ENCODE assay signal across 9 mouse cellular contexts in genomic region chr8:80870535-80871204, GRCm38 (mm10). TPM values are rescaled to one million over a fixed set of nuclear protein-coding genes. Genes with fewer than 3 reads are reported as not detected.
DNase-seq lines count a peak whose midpoint lies in the region; ATAC-seq and TF ChIP-seq lines count a peak whose summit lies in the region.
"Had no signal": no experiment of that assay in that cellular context is flagged by ENCODE, and none has a peak within 500 bp of the region (broad histone marks: within the 10 kb centered on the region; RNA-seq: fewer than 3 reads in every experiment).

No protein-coding gene starts in this region.

- TF ChIP-seq EP300 in liver, postnatal 0 days (IDR thresholded peaks at IDR 0.05; ENCODE audit: low read depth) = no peak

- no peaks in the 10 kb centered on the region for H3K36me3 ChIP-seq in kidney, embryonic 15.5 days
- no peaks in the 10 kb centered on the region for H3K36me3 ChIP-seq in embryonic facial prominence, embryonic 12.5 days
- H3K36me3 ChIP-seq in hindbrain, embryonic 12.5 days = no peaks in the 10 kb centered on the region
- H3K36me3 ChIP-seq in liver, postnatal 0 days (replicated peaks; ENCODE audit: insufficient read depth, low read length) = no peaks in the 10 kb centered on the region

- H3K4me1 ChIP-seq in kidney, embryonic 15.5 days = peaks cover 56% of the 10 kb centered on the region
- peaks cover 28% of the 10 kb centered on the region for H3K4me1 ChIP-seq in embryonic facial prominence, embryonic 12.5 days
- H3K4me1 ChIP-seq in hindbrain, embryonic 12.5 days = peaks cover 37% of the 10 kb centered on the region
- peaks cover 47% of the 10 kb centered on the region for H3K4me1 ChIP-seq in liver, postnatal 0 days (ENCODE audit: insufficient read depth)

- no peak for DNase-seq in kidney, postnatal 25 days
- DNase-seq in liver, postnatal 0 days = no peak
- DNase-seq in T-cell, adult 2 months (ENCODE audit: low spot score) = no peak
- DNase-seq in adrenal gland, adult (ENCODE audit: inconsistent age in 2 of 2, low spot score in 1 of 2) = no peak
- no peak for DNase-seq in layer of hippocampus, postnatal 10 days (ENCODE audit: low spot score in 2 of 2)
- DNase-seq: gastrocnemius, postnatal 25 days had no signal

- peak; percentile 61 for ATAC-seq in kidney, embryonic 15.5 days (replicated peaks; ENCODE audit: low FRiP score)
- no peak for ATAC-seq in embryonic facial prominence, embryonic 12.5 days (ENCODE audit: insufficient number of reproducible peaks, insufficient read depth, low FRiP score, low TSS enrichment)
- no peak for ATAC-seq in hindbrain, embryonic 12.5 days (ENCODE audit: low FRiP score)
- ATAC-seq in liver, postnatal 0 days = no peak

- H3K27ac ChIP-seq in kidney, embryonic 15.5 days = peak overlapping the region; percentile 61
- peak overlapping the region; percentile 65 for H3K27ac ChIP-seq in embryonic facial prominence, embryonic 12.5 days
- H3K27ac ChIP-seq in hindbrain, embryonic 12.5 days = peak overlapping the region; percentile 58
- H3K27ac ChIP-seq in liver, postnatal 0 days (ENCODE audit: low read depth) = peak overlapping the region; percentile 1; the same call in 1 of the 2 replicates

- 52% methylated on average over 9 of the region's 9 CpGs for WGBS in kidney, embryonic 15.5 days
- 71% methylated on average over 9 of the region's 9 CpGs for WGBS in embryonic facial prominence, embryonic 12.5 days
- 78% methylated on average over 9 of the region's 9 CpGs for WGBS in hindbrain, embryonic 12.5 days
- 47% methylated on average over 9 of the region's 9 CpGs for WGBS in liver, postnatal 0 days (ENCODE audit: insufficient replicate concordance)

- no peak overlapping the region for H3K4me3 ChIP-seq in kidney, embryonic 15.5 days (replicated peaks)
- no peak overlapping the region for H3K4me3 ChIP-seq in embryonic facial prominence, embryonic 12.5 days
- no peak overlapping the region for H3K4me3 ChIP-seq in hindbrain, embryonic 12.5 days
- no peak overlapping the region for H3K4me3 ChIP-seq in liver, postnatal 0 days (ENCODE audit: low read depth, low read length)

- no peak overlapping the region for H3K4me2 ChIP-seq in kidney, embryonic 15.5 days
- H3K4me2 ChIP-seq in embryonic facial prominence, embryonic 12.5 days (replicated peaks) = no peak overlapping the region
- H3K4me2 ChIP-seq in hindbrain, embryonic 12.5 days (replicated peaks) = no peak overlapping the region
- no peak overlapping the region for H3K4me2 ChIP-seq in liver, postnatal 0 days (ENCODE audit: low read depth, low read length)

- H3K9ac ChIP-seq in kidney, embryonic 15.5 days = no peak overlapping the region
- H3K9ac ChIP-seq in embryonic facial prominence, embryonic 12.5 days = no peak overlapping the region
- no peak overlapping the region for H3K9ac ChIP-seq in hindbrain, embryonic 12.5 days
- H3K9ac ChIP-seq in liver, postnatal 0 days (replicated peaks) = no peak overlapping the region

- no peaks in the 10 kb centered on the region for H3K9me3 ChIP-seq in kidney, embryonic 15.5 days (replicated peaks)
- no peaks in the 10 kb centered on the region for H3K9me3 ChIP-seq in embryonic facial prominence, embryonic 12.5 days
- H3K9me3 ChIP-seq in hindbrain, embryonic 12.5 days (replicated peaks) = no peaks in the 10 kb centered on the region
- H3K9me3 ChIP-seq in liver, postnatal 0 days (ENCODE audit: low read length) = no peaks in the 10 kb centered on the region

- no peaks in the 10 kb centered on the region for H3K27me3 ChIP-seq in kidney, embryonic 15.5 days
- no peaks in the 10 kb centered on the region for H3K27me3 ChIP-seq in embryonic facial prominence, embryonic 12.5 days
- H3K27me3 ChIP-seq in hindbrain, embryonic 12.5 days = no peaks in the 10 kb centered on the region
- no peaks in the 10 kb centered on the region for H3K27me3 ChIP-seq in liver, postnatal 0 days (ENCODE audit: insufficient read depth, low read length)

- no peak for TF ChIP-seq CTCF in liver, postnatal 0 days (IDR thresholded peaks at IDR 0.05; ENCODE audit: low read depth)

RNA-seq across cellular contexts. Expression of gene Gab1, which starts 9.6 kb away (rescaled TPM):
- polyA plus RNA-seq in kidney, embryonic 15.5 days (2015; fragmentation: Nextera tagmentation; extraction: Ambion mirVana) = 16.4 and 16.8 TPM in 2 replicates
- 24.4 and 26.9 TPM in 2 replicates for polyA plus RNA-seq in embryonic facial prominence, embryonic 12.5 days (2016; fragmentation: Nextera tagmentation; extraction: Ambion mirVana)
- 21.3 and 23.2 TPM in 2 replicates for polyA plus RNA-seq in hindbrain, embryonic 12.5 days (2016; fragmentation: Nextera tagmentation; extraction: Ambion mirVana)
- polyA plus RNA-seq in liver, postnatal 0 days (2015; fragmentation: Nextera tagmentation; extraction: Ambion mirVana) = 3.8 and 3.9 TPM in 2 replicates
- 10 to 100 TPM; 17.4 to 18.6 TPM for total RNA-seq in layer of hippocampus, postnatal 10 days (2021)

Comparison
In these comparisons a context has a peak if more than half of its experiments do, and no peak if none do; other contexts are left out.
1. H3K27ac ChIP-seq: peak in every context shown above with its lines; median percentile 65 in embryonic facial prominence, embryonic 12.5 days; 61 in kidney, embryonic 15.5 days; 58 in hindbrain, embryonic 12.5 days; 1 in liver, postnatal 0 days.